Mouse (Mus musculus) liver, adult 2 months (tissue): ENCODE measurements at regions not wholly inside any gene's neighbourhood (a gene's known extent, or its start where the extent isn't known, plus 50 kb on each side); places are given as distances from the start of the nearest gene placed in this dataset.

Experiments used
- DNase-seq: peaks from one replicate; pipeline ENCODE4 v3.0.0-alpha.2; 2011; ENCODE audit warnings: low read depth, low spot score; ENCODE audit errors: extremely low read depth
- H3K27ac ChIP-seq: fragments of 200-500 bp; replicated peaks from 2 replicates; pipeline ENCODE4 v1.5.1; 2012; ENCODE audit warnings: low read depth, mild to moderate bottlenecking, control low read depth, inconsistent platforms, low read length; ENCODE audit not compliant: insufficient read depth
- H3K27me3 ChIP-seq: fragments of 200-500 bp; 2 replicates; pipeline ENCODE4 v1.6.1; 2012; ENCODE audit warnings: mild to moderate bottlenecking, moderate library complexity, low read length, inconsistent platforms; ENCODE audit not compliant: control insufficient read depth, insufficient read depth
- H3K36me3 ChIP-seq: fragments of 200-500 bp; 2 replicates; pipeline ENCODE4 v1.6.1; 2012; ENCODE audit warnings: low read length, inconsistent platforms; ENCODE audit not compliant: control insufficient read depth, insufficient read depth
- H3K4me1 ChIP-seq: fragments of 200-500 bp; 2 replicates; pipeline ENCODE4 v1.6.1; 2011; ENCODE audit warnings: low read length; ENCODE audit not compliant: control insufficient read depth, insufficient read depth
- H3K4me3 ChIP-seq: fragments of 200-500 bp; 2 replicates; pipeline ENCODE4 v1.5.1; 2011; ENCODE audit warnings: low read depth, mild to moderate bottlenecking, control low read depth, low read length, moderate library complexity; ENCODE audit not compliant: insufficient read depth
- H3K79me2 ChIP-seq: fragments of 200-500 bp; 2 replicates; pipeline ENCODE4 v1.6.1; 2012; ENCODE audit warnings: inconsistent platforms, mild to moderate bottlenecking, low read length, moderate library complexity; ENCODE audit not compliant: control insufficient read depth, insufficient read depth
- H3K9ac ChIP-seq: fragments of 200-500 bp; 2 replicates; pipeline ENCODE4 v1.6.1; 2012; ENCODE audit warnings: low read depth, mild to moderate bottlenecking, control low read depth, inconsistent platforms, low read length
- CTCF ChIP-seq: fragments of 200-500 bp; IDR thresholded peaks from 2 replicates; pipeline ENCODE4 v1.5.1; 2011; ENCODE audit warnings: low read depth, low read length, control low read depth
- POLR2A ChIP-seq: fragments of 200-500 bp; IDR thresholded peaks from 2 replicates; pipeline ENCODE4 v1.6.1; 2011; ENCODE audit warnings: low read length, control low read depth; ENCODE audit not compliant: insufficient read depth; ENCODE audit errors: extremely low read depth
- WGBS: fragments of 180-500 bp; shearing (Covaris S2); methylation state at CpG from one replicate; pipeline ENCODE4 v1.1.7; 2018; 5-methylcytosine and 5-hydroxymethylcytosine counted together

DNA sequence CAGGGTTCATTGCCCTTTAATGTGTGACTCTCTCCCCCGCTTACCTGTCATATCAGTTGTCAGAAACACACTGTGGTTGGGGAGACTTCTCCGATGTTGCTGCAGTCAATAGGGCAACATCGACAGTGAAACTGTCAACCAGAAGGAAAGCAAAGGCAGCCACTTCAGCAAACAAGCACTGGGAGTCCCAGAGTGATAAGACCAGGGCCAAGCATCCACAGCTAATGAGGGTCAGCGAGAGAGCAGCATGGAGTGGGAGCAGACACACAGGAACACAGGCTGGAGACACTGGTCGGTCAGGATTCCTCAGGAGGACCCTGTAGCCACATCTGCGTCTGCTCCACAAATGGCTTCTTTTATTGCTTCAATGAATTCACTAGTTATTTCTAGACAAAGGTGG, 847.5 kb downstream of the Sorcs1 start:
- Histone ChIP-seq H3K27ac (no peak overlapping the region), H3K4me1 (no peaks in the 10 kb centered on the region), H3K4me3 (no peak overlapping the region), H3K79me2 (no peaks in the 10 kb centered on the region), H3K27me3 (no peaks in the 10 kb centered on the region), H3K9ac (no peak overlapping the region), H3K36me3 (no peaks in the 10 kb centered on the region)
- peak; percentile 6 for DNase-seq
- no peak for TF ChIP-seq CTCF
- 19% methylated on average over 6 of the region's 6 CpGs for WGBS

DNA sequence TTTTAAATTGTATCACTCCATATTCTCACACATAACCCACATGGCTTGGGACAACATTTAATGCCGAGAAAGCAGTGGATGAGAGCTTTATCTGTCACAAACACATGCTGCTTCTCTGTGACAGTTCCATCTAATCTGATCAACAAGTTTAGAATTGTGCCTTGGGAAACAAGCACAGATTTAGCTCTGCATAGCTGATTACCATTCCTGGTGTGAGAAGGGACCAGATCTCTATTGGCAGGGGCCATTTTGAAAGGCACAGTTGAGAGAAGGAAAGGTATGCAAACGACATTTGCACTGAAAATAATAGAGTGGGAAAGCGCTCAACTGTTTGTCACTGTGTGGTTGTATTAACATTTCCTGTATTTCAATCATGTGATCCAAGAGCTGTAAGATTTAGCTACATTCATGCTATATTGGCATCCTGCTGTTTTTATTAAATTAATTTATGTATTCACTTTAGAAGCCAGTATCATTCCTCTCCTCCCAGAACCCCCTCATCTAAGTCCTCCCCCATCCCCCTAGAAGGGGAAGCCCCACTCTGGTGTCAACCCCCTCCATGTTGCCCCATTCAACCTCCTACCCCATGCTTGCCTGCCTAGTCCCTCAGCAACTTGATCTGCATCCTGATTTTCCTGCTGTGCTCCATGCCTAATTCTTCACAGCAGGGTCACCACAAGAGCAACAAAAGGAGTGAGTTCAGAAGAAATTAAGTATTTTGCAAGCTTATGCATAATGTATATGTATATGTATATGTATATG, 872.6 kb downstream of the Sorcs1 start:
- H3K9ac ChIP-seq = no peak overlapping the region
- TF ChIP-seq POLR2A = no peak
- TF ChIP-seq CTCF = no peak
- no peak overlapping the region for H3K27ac ChIP-seq
- no peaks in the 10 kb centered on the region for H3K4me1 ChIP-seq
- H3K4me3 ChIP-seq = no peak overlapping the region
- H3K27me3 ChIP-seq = no peaks in the 10 kb centered on the region
- H3K79me2 ChIP-seq = no peaks in the 10 kb centered on the region
- no peaks in the 10 kb centered on the region for H3K36me3 ChIP-seq
- WGBS = 59% methylated on average over 3 of the region's 3 CpGs
- no peak for DNase-seq
